Mouse (Mus musculus) gastrocnemius, postnatal 36 days (tissue): ENCODE data around the gene Msh5. TPM values are rescaled to one million over a fixed set of nuclear protein-coding genes. Genes with fewer than 3 reads are reported as not detected.

ENCODE experiments used
- DNase-seq, 2 experiments: peaks; one replicate each; pipeline ENCODE4 v3.0.0; 2022
- intact Hi-C: fragments of 180-260 bp; cut with DNase I; formaldehyde crosslinking; loops from one replicate; pipeline ENCODE4 v1.15.1; 2025
- total RNA-seq, 2 experiments: library from RNA; stranded (reverse); gene quantifications; 2 replicates each; pipeline ENCODE4 v1.2.3; 2021

The Msh5 gene
- total RNA-seq, 2 experiments from 2014 or later: 0.20 to 0.35 TPM

DNA sequence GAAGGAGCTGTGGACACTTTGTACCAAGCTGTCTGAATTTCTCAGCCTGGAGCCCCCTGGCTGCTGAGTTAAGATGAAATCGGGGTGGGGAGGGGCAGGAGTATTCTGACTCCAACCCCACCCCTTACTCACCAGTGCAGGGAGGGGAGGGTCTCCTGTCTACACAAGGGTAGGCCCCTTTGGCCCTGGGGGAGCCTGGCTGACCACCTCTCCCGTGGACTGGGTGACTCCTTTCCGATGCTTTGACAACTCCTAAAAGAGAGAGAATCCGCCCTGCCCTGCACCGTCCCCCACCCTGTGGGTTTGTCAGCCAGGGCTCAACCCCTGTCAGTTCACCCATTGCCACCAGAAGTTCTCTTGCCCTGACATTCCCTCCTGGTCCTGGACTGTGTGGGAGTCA is 20.3 kb downstream of the Msh5 start:
- intact Hi-C loops: no loop called here
- DNase-seq: peak in 1 of 2 experiments; percentile 12

DNA sequence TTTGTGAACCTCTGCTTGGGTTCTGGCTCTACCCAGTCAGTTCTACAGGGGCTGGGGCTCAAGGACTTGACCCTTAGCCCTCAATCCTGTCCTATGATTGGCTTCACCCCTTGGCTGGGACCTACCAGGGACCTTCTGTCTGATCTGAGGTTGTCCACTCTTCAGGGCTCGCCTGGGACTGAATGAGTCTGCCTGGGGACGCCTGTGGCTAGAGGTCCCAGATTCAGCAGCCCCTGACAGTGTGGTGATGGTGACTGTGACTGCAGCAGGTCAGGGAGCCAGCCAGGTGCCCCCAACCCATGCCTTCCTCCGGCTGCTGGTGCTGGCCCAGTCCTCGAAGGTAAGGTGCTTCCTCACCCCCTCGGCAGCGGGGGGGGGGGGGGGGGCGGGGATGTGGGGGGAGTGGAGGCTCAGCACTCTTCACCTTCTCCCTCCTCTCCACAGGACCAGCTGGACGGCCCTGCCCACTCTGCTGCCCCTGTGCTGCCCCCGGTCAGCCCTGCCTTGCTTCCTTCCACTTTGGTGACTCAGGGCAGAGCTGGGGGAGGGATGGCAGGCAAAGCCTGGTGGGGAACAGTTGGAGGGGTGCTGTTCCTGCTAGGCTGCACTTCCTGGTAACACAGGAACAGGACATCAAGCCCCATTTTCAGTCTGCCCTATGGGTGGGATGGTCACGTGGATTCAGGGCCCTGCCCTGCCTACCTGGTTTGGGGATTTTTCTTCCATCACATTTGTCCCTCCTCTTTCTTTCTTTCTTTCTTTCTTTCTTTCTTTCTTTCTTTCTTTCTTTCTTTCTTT is 21.7 kb downstream of the Msh5 start:
- DNase-seq: peak in 1 of 2 experiments; percentile 11
- intact Hi-C loops: loop anchor here (5.0 kb wide), 1 partner anchor 62 kb away; the partner anchor contains the start of genes Abhd16a and Ly6g6f

DNA sequence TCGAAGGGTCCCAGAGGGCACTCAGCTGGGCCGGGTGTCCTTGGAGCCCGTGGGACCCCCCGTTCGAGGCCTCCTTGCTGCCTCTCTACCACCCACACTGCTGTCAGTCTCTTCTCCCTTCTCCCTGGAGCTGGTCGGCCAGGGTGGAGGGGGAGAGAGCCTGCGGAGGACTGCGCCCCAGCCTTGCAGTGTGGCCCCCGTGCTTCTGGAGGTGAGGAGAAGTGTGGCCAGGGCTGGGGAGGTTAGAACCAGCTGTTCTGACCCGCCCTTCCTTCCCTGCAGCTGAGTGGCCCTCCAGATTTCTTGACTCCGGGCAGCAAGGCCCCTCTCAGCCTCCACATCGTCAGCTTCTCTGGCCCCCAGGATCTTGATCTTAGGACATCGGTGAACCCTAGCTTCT is 22.3 kb downstream of the Msh5 start:
- intact Hi-C loops: loop anchor here (5.0 kb wide), 1 partner anchor 63 kb away; the partner anchor contains the start of genes Abhd16a and Ly6g6f
- DNase-seq: peak in 1 of 2 experiments; percentile 16

DNA sequence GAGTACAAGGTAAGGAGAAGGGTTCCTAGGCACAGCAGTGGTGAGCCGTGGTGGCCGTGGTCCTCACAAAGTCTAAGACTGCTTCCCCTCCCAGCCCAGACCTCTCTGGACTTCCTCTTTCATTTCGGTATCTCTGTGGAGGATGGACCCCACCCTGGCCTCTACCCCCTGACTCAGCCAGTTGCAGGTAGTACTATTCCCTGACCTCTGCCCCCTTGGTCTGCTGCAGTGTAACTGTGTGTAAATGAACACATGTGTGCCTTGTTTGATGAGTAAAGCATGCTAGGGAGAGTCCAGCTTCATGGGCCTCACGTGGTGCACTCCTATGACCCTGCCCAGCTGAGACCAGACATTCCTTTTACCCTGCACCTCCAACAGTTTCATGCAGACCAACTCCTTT is 22.8 kb downstream of the Msh5 start:
- intact Hi-C loops: loop anchor here (2.0 to 5.0 kb wide), 2 partner anchors 35 to 64 kb away; partner anchors contain the start of genes Abhd16a, Ddah2 and Ly6g6f
- peak in 1 of 2 experiments; percentile 12 for DNase-seq

DNA sequence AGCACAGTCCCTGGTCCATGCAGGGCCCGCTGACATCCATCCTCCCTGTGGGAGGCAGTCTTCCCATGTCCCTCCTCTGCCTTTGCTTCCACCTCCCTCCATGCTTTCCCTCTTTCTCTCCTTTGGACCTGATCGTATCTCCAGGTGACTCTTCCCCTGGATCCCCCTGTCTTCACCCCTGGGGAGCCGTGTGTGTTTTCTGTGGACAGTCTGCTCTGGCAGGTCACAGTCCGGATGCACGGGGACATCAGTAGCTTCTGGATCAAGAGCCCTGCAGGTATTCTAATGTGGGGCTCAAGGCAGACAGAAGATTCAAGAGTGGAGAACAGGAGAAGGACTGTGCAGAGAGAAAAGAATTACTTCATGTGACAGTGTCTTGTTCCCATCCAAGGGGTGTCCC is 23.3 kb downstream of the Msh5 start:
- DNase-seq: no peak
- intact Hi-C loops: loop anchor here (2.0 to 5.0 kb wide), 2 partner anchors 36 to 64 kb away; partner anchors contain the start of genes Abhd16a, Ddah2 and Ly6g6f

DNA sequence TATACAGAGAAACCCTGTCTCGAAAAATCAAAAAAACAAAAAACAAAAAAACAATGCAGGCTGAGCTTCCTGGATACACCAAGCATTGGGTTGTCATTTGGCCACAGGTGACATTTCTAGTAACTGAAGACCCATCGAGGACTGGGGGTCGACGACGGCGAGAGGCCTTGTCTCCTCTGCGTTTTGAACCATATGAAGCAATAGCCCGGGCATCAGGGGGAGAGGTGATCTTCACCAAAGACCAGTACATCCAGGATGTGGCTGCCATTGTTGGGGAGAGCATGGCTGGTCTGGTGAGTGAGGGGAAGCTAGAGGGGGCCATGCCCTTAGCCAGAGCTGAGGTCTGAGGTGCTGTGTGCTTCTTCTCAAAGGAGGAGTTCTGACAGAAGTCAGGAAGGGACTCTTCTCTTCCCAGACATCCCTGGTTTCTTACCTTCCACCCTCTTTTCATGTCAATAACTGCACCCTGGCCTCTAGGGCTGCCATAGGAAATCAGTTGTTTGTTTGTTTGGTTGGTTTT is 23.9 kb downstream of the Msh5 start:
- intact Hi-C loops: loop anchor here (2.0 to 5.0 kb wide), 2 partner anchors 36 to 65 kb away; partner anchors contain the start of genes Abhd16a, Ddah2 and Ly6g6f
- DNase-seq: peak in 1 of 2 experiments; percentile 11

DNA sequence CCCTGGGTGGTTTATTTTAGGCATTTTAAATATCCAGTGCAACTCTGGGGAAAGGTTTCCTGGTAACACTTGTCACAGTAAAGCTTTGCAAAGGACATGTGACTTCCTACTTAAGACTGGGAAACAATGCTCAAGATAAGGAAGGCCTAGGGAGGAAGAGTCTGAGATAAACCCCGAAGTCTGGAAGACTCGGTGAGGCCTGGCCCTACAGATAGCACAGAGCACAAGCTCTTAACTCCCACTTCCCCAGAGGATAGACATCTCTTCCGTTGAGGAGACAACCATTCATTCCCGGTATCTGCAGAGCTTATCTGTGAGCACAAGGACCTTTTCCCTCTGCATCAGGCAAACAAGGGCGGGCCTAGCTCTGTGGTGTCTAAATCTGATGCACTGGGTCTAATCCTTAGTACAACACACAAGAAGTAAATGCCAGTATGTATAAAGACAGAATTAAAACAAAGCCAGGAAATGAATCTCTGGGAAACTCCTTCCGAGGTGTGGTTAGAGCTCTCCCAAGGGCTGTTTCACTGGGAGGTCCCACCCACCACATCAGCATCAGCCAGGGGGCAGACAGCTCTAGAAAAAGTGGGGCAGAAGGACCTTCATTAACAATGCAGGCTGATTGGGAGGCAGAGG is 24.6 kb downstream of the Msh5 start:
- intact Hi-C loops: loop anchor here (1.0 to 5.0 kb wide), 3 partner anchors 37 to 83 kb away; partner anchors contain the start of genes Abhd16a, Ddah2 and Ly6g6f
- peak in 1 of 2 experiments; percentile 14 for DNase-seq

DNA sequence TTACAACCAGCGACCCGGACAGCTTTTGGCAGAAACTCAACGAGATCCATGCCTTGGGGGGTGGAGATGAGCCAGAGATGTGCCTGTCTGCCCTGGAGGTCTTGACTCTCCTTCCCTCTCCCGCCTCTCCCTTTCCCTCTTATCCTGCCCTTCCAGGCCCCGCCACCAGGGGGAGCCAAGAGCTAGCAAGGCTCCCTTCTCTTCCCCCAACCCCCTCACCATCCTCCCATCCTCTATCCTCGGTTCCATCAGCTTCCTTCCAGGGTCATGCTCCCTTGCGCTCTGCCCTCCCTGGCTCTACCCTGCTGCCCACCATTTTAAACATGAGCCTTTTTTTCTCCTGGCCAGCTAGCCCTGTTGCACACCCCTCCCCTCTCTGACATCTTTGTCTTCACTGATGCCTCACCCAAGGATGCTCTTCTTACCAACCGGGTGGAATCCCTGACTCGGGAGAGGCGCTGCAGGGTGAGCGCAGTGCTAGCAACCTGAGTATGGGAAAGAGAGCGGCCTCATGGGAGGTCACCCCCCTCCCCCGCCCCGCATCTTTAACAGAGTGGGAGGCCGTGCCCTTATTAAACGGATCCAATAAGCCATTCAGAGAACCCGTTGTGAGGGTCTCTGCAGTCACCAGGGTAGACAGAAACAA is 25.3 kb downstream of the Msh5 start:
- intact Hi-C loops: loop anchor here (1.0 to 5.0 kb wide), 2 partner anchors 66 to 84 kb away; partner anchors contain the start of genes Abhd16a and Ly6g6f
- DNase-seq: peak; percentile 84 to 90

DNA sequence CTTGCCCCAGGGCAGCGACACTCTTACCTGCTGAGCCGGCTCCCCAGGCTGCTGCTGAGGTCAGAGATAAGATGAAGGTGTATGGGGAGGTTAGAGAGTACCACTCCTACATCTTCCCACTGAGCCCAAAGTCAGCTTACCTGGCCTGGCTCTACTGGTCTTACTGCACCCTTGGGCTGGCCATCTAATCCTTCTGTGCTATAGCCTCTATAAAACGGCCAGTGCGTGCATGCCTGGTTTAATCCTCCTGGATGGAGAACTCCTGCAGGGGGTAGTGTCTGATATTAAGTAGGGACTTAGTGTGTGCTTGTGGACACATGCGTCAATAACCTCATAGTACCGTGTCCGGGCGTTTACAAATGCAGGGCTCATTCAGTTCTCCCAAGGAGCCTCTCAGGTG is 26.0 kb downstream of the Msh5 start:
- intact Hi-C loops: loop anchor here (5.0 kb wide), 1 partner anchor 67 kb away; the partner anchor contains the start of genes Abhd16a and Ly6g6f
- no peak for DNase-seq

DNA sequence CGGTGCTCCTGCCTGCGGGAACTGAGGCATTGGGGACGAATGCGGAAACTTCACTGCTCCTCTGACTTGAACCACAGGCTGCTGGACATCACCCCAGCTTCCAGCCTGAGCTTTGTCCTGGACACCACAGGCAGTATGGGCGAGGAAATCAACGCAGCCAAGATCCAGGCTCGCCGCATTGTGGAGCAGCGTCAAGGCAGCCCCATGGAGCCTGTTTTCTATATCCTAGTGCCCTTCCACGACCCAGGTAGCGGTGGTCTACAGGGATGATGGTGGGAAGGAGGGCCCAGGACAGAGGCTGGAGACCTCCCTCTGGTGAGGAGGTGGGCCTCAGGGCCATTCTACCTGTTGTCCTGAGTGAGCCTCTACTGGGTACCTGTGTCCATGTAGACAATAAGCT is 26.7 kb downstream of the Msh5 start:
- intact Hi-C loops: loop anchor here (5.0 kb wide), 1 partner anchor 67 kb away; the partner anchor contains the start of genes Abhd16a and Ly6g6f
- no peak for DNase-seq

DNA sequence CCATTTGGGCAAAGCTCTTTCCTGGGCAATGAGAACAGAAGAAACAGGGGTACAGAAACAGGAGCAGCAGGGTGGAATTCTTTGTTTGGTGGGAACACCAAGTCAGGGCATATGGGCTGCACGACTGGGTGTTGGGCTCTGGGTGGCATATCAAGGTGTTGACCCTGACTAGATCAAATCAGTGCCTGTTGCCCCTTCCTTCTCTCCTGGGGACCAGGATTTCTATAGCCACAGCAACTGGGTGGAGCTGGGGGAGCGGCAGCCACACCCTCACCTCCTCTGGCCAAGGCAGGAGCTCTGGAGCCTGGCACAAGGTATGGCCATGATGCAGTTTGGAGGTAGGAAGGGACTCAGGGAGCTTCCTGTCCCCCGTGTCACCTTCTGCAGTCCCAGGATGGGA is 28.4 kb downstream of the Msh5 start:
- no peak for DNase-seq
- intact Hi-C loops: no loop called here

DNA sequence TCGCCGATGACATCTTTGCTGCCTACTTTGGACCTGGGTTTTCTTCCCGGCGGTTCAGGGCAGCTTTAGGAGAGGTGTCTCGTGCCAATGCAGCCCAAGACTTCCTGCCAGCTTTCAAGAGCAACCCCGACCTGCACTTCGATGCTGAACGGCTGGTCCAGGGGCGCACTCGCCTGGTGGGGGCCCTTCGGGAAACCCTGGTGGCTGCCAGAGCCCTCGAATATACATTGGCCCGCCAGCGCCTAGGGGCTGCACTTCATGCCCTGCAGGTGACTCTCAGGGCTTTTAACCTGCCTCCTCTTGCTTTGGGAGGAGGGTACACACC is 28.9 kb downstream of the Msh5 start:
- DNase-seq: peak in 1 of 2 experiments; percentile 13
- intact Hi-C loops: no loop called here

DNA sequence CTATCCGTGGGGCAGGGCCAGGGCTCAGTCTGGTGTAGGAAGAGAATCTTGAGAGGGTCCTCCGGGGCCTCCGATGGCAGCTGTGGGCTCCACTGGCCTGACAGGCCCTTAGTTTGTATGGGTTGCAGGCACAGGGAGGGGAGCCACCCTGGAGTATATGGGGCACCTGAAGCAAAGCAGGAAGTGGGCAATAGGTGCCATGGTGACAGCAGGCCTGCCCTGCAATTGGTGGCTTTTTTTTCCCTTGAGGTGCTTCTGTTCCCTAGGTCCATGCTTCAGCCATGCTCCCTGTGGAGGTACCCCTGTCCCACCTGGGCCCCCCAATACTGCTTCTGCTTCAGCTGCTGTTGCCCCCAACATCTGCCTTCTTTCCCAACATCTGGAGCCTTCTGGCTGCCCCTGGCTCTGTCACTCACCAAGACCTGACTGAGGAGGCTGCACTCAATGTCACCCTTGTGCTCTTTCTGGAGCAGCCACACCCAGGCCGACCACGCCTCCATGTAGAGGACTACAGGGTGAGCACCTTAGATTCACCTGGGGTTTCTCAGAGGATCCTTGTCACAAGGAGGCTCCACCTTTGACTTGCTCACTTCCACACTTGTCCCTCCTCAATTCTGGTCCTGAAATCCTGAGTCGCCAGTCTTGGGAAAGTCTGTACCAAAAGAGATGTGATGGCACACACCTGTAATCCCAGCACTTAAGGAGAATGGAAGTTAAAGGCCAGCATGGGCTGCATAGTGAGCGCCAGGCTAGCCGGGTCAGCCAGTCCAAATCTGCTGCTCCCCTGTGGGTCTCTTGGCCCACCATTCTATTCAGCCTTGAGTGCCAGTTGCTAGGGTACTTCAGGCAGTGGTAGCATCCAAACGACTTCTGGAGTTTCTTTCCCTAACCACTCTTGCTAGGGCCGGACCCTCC is 29.5 kb downstream of the Msh5 start:
- intact Hi-C loops: no loop called here
- DNase-seq: no peak

DNA sequence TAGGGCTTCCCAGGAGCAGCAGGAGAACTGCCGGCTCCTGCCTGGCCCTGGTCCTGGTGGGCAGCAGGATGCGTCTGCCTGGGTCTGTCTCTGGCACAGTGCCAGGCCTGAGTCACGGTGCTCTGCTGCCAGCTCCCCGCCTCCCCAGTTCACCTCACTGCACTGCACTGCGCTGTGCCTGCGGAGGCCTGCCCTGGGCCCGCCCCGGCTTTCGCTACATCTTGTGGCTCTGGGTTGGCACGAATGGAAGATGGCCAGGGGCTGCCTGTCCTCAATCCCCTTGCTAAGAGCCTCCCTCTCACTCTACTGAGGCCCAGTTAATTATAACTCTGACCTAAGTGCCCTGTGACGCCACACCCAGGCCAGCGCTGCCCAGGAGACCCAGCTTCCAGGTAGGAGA is 30.2 kb downstream of the Msh5 start, which contains the start of gene Vwa7:
Gene Vwa7 (plus strand): TSS at position 204 of the 400 bp plus-strand sequence.
- peak in 1 of 2 experiments; percentile 49 for DNase-seq
- intact Hi-C loops: no loop called here

DNA sequence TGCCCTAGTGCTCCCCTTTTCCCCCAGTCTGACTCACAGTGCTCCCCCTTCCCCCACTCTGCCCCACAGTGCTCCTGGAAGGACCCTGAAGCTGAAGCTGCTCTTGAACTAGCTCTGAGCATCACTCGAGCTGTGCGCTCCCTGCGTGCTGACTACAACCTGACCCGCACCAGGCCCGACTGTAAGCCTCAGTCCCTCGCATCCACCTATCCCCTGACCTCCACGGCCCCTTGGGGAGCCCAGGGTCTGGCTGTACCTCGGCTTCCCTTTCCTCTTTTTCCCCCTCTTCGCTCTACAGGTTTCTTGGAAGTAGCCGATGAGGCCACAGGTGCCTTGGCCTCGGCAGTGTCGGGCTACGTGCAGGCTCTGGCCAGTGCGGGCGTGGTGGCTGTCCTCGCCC is 31.2 kb downstream of the Msh5 start:
- no peak for DNase-seq
- intact Hi-C loops: no loop called here

DNA sequence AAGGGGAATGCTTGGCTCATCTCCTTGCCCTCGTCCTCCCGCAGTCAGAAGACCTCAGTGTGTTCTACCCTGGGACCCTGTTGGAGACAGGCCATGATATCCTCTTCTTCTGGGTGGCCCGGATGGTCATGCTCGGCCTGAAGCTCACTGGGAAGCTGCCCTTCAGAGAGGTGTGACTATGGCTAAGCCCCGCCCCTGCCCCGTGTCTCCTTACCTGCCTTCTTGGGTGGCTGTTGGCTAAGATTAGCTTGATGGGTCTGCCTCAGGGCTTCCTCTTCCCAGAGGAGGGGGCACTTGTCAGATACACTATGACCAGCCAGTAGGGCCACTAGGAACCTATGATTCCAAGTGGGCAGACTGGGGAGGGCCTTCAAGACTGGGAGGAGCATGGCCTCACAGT is 33.3 kb downstream of the Msh5 start:
- intact Hi-C loops: no loop called here
- no peak for DNase-seq

DNA sequence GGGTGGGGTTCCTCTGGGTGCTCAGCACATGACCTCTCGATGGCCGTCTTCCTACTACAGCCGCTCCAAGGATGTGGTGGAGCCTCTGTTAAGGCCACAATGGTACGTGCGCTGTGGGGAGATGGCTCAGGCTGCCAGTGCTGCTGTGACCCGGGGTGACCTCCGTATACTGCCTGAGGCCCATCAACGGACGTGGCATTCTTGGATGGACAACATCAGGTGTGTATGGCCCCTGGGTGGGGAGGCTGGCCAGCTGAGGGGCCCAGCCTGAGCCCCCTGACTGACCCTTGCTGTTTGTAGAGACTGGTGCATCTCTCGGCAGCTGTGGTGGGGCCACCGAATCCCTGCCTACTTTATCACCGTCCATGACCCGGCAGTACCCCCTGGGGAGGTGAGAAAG is 34.1 kb downstream of the Msh5 start:
- DNase-seq: no peak
- intact Hi-C loops: no loop called here

DNA sequence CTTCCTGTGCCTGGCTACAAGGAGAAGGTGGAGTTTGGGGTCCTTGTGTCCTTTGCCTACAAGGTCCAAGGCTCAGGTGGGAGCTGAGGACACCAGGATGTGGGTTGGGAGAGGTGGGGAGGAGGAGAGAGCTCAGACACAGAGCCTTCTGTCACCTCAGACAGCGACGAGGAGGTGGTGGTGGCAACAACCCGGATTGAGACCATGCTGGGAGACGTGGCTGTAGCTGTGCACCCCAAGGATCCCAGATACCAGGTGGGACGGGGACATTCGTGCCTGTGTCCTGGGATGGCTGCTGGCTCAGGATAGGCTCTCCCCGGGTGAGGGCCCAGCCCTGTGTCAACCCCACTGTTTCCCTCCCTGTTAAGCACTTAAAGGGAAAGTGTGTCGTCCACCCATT is 35.1 kb downstream of the Msh5 start:
- no peak for DNase-seq
- intact Hi-C loops: no loop called here

DNA sequence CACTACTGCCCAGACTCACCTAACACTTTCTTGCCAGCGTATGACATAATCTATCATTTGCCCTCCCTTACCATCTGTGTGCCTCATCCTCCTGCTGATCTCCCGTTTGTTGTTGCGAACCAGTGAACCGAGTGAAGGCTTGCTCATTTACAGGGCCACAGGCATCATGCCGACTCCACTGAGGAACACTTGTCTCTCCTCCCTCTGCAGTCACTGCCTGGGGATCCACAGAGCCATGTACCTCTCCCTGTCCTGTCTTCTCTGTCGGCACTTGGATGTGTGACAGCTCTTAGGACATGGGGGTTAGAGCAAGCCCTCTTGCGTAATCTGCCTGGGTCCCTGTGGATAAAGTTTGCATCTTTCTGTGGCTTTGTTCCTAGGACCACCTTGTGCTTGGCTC is 37.0 kb downstream of the Msh5 start:
- no peak for DNase-seq
- intact Hi-C loops: no loop called here
